Mouse (Mus musculus): ENCODE measurements at regions not wholly inside any gene's neighbourhood (a gene's known extent, or its start where the extent isn't known, plus 50 kb on each side); places are given as distances from the start of the nearest gene placed in this dataset.

GRCm38 (mm10) chr13:107829861-107830260 lies 214.4 kb upstream of the Smim15 start:
- TF ChIP-seq CTCF (IDR thresholded peaks at IDR 0.05; ENCODE audit: borderline replicate concordance, extremely low read depth, insufficient read depth, insufficient read length): no peak
- TF ChIP-seq POLR2A (IDR thresholded peaks at IDR 0.05; ENCODE audit: borderline replicate concordance, extremely low read depth, insufficient read depth, insufficient read length, poor library complexity, severe bottlenecking): no peak

All from brain, embryonic 14.5 days (tissue).